Mouse (Mus musculus): Measurements from ENCODE around the gene Dlx6. TPM values are rescaled to one million over a fixed set of nuclear protein-coding genes. Genes with fewer than 3 reads are reported as not detected.

Gene Dlx6
- polyA plus RNA-seq, 1 experiment from 2014 or later, result not detected

- Histone ChIP-seq H3K4me2 (ENCODE audit: low read depth, low read length) (no peak overlapping the region), H3K4me3 (ENCODE audit: low read length) (no peak overlapping the region), H3K4me1 (ENCODE audit: control insufficient read depth, insufficient read depth, low read length) (peaks cover 12% of the 10 kb centered on the region), H3K27ac (ENCODE audit: low read length) (no peak overlapping the region), H3K27me3 (ENCODE audit: control insufficient read depth, insufficient read depth, low read length) (peaks cover 71% of the 10 kb centered on the region), H3K9ac (ENCODE audit: low read length) (no peak overlapping the region), H3K36me3 (ENCODE audit: control insufficient read depth, insufficient read depth) (no peaks in the 10 kb centered on the region), H3K9me3 (replicated peaks; ENCODE audit: control insufficient read depth, low read length) (no peaks in the 10 kb centered on the region)
- no peak for ATAC-seq (replicated peaks; ENCODE audit: extremely low read depth, insufficient read depth, low FRiP score)
- WGBS, result 4% methylated on average over 2 of the region's 2 CpGs
Observed at GRCm38 (mm10) chr6:6857766-6858165, 5.4 kb upstream of the Dlx6 start.

- no peak overlapping the region for H3K9ac ChIP-seq (ENCODE audit: low read length)
- H3K4me3 ChIP-seq (ENCODE audit: low read length), result no peak overlapping the region
- H3K36me3 ChIP-seq (ENCODE audit: control insufficient read depth, insufficient read depth), result no peaks in the 10 kb centered on the region
- ATAC-seq (replicated peaks; ENCODE audit: extremely low read depth, insufficient read depth, low FRiP score), result no peak
- H3K27ac ChIP-seq (ENCODE audit: low read length), result no peak overlapping the region
- H3K4me2 ChIP-seq (ENCODE audit: low read depth, low read length), result no peak overlapping the region
- peaks cover 12% of the 10 kb centered on the region for H3K4me1 ChIP-seq (ENCODE audit: control insufficient read depth, insufficient read depth, low read length)
- H3K9me3 ChIP-seq (replicated peaks; ENCODE audit: control insufficient read depth, low read length), result no peaks in the 10 kb centered on the region
- WGBS, result 0% methylated on average over 1 of the region's 1 CpGs
- peaks cover 71% of the 10 kb centered on the region for H3K27me3 ChIP-seq (ENCODE audit: control insufficient read depth, insufficient read depth, low read length)
Observed at GRCm38 (mm10) chr6:6858571-6858970, 4.6 kb upstream of the Dlx6 start.

- ATAC-seq (replicated peaks; ENCODE audit: extremely low read depth, insufficient read depth, low FRiP score), result no peak
- H3K4me3 ChIP-seq (ENCODE audit: low read length), result peak overlapping the region; percentile 33
- no peaks in the 10 kb centered on the region for H3K9me3 ChIP-seq (replicated peaks; ENCODE audit: control insufficient read depth, low read length)
- H3K4me2 ChIP-seq (ENCODE audit: low read depth, low read length), result peak overlapping the region; percentile 48; the same call in 1 of the 2 replicates
- H3K27me3 ChIP-seq (ENCODE audit: control insufficient read depth, insufficient read depth, low read length), result peaks cover 70% of the 10 kb centered on the region
- no peak overlapping the region for H3K27ac ChIP-seq (ENCODE audit: low read length)
- H3K36me3 ChIP-seq (ENCODE audit: control insufficient read depth, insufficient read depth), result no peaks in the 10 kb centered on the region
- H3K9ac ChIP-seq (ENCODE audit: low read length), result no peak overlapping the region
- H3K4me1 ChIP-seq (ENCODE audit: control insufficient read depth, insufficient read depth, low read length), result peaks cover 15% of the 10 kb centered on the region
- WGBS, result 5% methylated on average over 19 of the region's 19 CpGs
Observed at GRCm38 (mm10) chr6:6859111-6859949, 3.8 kb upstream of the Dlx6 start.

GRCm38 (mm10) chr6:6859950-6860410 lies 3.2 kb upstream of the Dlx6 start:
- peaks cover 68% of the 10 kb centered on the region for H3K27me3 ChIP-seq (ENCODE audit: control insufficient read depth, insufficient read depth, low read length)
- 3% methylated on average over 21 of the region's 21 CpGs for WGBS

GRCm38 (mm10) chr6:6860411-6861085 lies 2.6 kb upstream of the Dlx6 start:
- peak overlapping the region; percentile 48 for H3K4me2 ChIP-seq (ENCODE audit: low read depth, low read length)
- WGBS, result 2% methylated on average over 33 of the region's 33 CpGs
- no peak for ATAC-seq (replicated peaks; ENCODE audit: extremely low read depth, insufficient read depth, low FRiP score)
- no peak overlapping the region for H3K27ac ChIP-seq (ENCODE audit: low read length)
- no peaks in the 10 kb centered on the region for H3K9me3 ChIP-seq (replicated peaks; ENCODE audit: control insufficient read depth, low read length)
- no peaks in the 10 kb centered on the region for H3K36me3 ChIP-seq (ENCODE audit: control insufficient read depth, insufficient read depth)
- peaks cover 15% of the 10 kb centered on the region for H3K4me1 ChIP-seq (ENCODE audit: control insufficient read depth, insufficient read depth, low read length)
- H3K9ac ChIP-seq (ENCODE audit: low read length), result no peak overlapping the region
- H3K4me3 ChIP-seq (ENCODE audit: low read length), result peak overlapping the region; percentile 33
- peaks cover 69% of the 10 kb centered on the region for H3K27me3 ChIP-seq (ENCODE audit: control insufficient read depth, insufficient read depth, low read length)

More at GRCm38 (mm10) chr6:6859950-6860410, 3.2 kb upstream of the Dlx6 start:
- Histone ChIP-seq H3K36me3 (ENCODE audit: control insufficient read depth, insufficient read depth) (no peaks in the 10 kb centered on the region), H3K9me3 (replicated peaks; ENCODE audit: control insufficient read depth, low read length) (no peaks in the 10 kb centered on the region), H3K4me3 (ENCODE audit: low read length) (peak overlapping the region; percentile 33), H3K9ac (ENCODE audit: low read length) (no peak overlapping the region), H3K4me2 (ENCODE audit: low read depth, low read length) (peak overlapping the region; percentile 48), H3K4me1 (ENCODE audit: control insufficient read depth, insufficient read depth, low read length) (peaks cover 15% of the 10 kb centered on the region), H3K27ac (ENCODE audit: low read length) (no peak overlapping the region)
- ATAC-seq (replicated peaks; ENCODE audit: extremely low read depth, insufficient read depth, low FRiP score), result no peak

- Histone ChIP-seq H3K9ac (ENCODE audit: low read length) (no peak overlapping the region), H3K27ac (ENCODE audit: low read length) (no peak overlapping the region)
Observed at GRCm38 (mm10) chr6:6861086-6861797, 1.9 kb upstream of the Dlx6 start.

GRCm38 (mm10) chr6:6861798-6862428 lies 1.2 kb upstream of the Dlx6 start:
- no peak overlapping the region for H3K4me3 ChIP-seq (ENCODE audit: low read length)
- WGBS, result 3% methylated on average over 11 of the region's 11 CpGs
- H3K4me1 ChIP-seq (ENCODE audit: control insufficient read depth, insufficient read depth, low read length), result peaks cover 15% of the 10 kb centered on the region
- H3K36me3 ChIP-seq (ENCODE audit: control insufficient read depth, insufficient read depth), result no peaks in the 10 kb centered on the region
- H3K9me3 ChIP-seq (replicated peaks; ENCODE audit: control insufficient read depth, low read length), result no peaks in the 10 kb centered on the region
- peak overlapping the region; percentile 86; the same call in 1 of the 2 replicates for H3K4me2 ChIP-seq (ENCODE audit: low read depth, low read length)
- ATAC-seq (replicated peaks; ENCODE audit: extremely low read depth, insufficient read depth, low FRiP score), result no peak
- H3K9ac ChIP-seq (ENCODE audit: low read length), result no peak overlapping the region
- H3K27me3 ChIP-seq (ENCODE audit: control insufficient read depth, insufficient read depth, low read length), result peaks cover 73% of the 10 kb centered on the region
- H3K27ac ChIP-seq (ENCODE audit: low read length), result no peak overlapping the region

More at GRCm38 (mm10) chr6:6861086-6861797, 1.9 kb upstream of the Dlx6 start:
- H3K4me2 ChIP-seq (ENCODE audit: low read depth, low read length), result no peak overlapping the region
- WGBS, result 3% methylated on average over 21 of the region's 21 CpGs
- H3K27me3 ChIP-seq (ENCODE audit: control insufficient read depth, insufficient read depth, low read length), result peaks cover 72% of the 10 kb centered on the region
- H3K36me3 ChIP-seq (ENCODE audit: control insufficient read depth, insufficient read depth), result no peaks in the 10 kb centered on the region
- H3K4me3 ChIP-seq (ENCODE audit: low read length), result peak overlapping the region; percentile 33; the same call in 1 of the 2 replicates
- no peak for ATAC-seq (replicated peaks; ENCODE audit: extremely low read depth, insufficient read depth, low FRiP score)
- H3K4me1 ChIP-seq (ENCODE audit: control insufficient read depth, insufficient read depth, low read length), result peaks cover 15% of the 10 kb centered on the region
- no peaks in the 10 kb centered on the region for H3K9me3 ChIP-seq (replicated peaks; ENCODE audit: control insufficient read depth, low read length)

GRCm38 (mm10) chr6:6862611-6863010 lies 523 bp upstream of the Dlx6 start:
- Histone ChIP-seq H3K27me3 (ENCODE audit: control insufficient read depth, insufficient read depth, low read length) (peaks cover 75% of the 10 kb centered on the region), H3K9me3 (replicated peaks; ENCODE audit: control insufficient read depth, low read length) (no peaks in the 10 kb centered on the region), H3K4me2 (ENCODE audit: low read depth, low read length) (peak overlapping the region; percentile 86), H3K4me3 (ENCODE audit: low read length) (peak overlapping the region; percentile 57), H3K27ac (ENCODE audit: low read length) (no peak overlapping the region), H3K4me1 (ENCODE audit: control insufficient read depth, insufficient read depth, low read length) (peaks cover 15% of the 10 kb centered on the region), H3K36me3 (ENCODE audit: control insufficient read depth, insufficient read depth) (no peaks in the 10 kb centered on the region), H3K9ac (ENCODE audit: low read length) (no peak overlapping the region)
- WGBS, result under 1% methylated on average over 23 of the region's 23 CpGs
- peak; percentile 44; the same call in 1 of the 2 replicates for ATAC-seq (replicated peaks; ENCODE audit: extremely low read depth, insufficient read depth, low FRiP score)
